Mouse (Mus musculus): ENCODE results near the gene Gp5.
"Not testable (repeated sequence)": the region's sequence is repeated elsewhere in the genome, so short reads cannot be mapped to it uniquely, and the experiment has no call there.

The Gp5 gene

DNA sequence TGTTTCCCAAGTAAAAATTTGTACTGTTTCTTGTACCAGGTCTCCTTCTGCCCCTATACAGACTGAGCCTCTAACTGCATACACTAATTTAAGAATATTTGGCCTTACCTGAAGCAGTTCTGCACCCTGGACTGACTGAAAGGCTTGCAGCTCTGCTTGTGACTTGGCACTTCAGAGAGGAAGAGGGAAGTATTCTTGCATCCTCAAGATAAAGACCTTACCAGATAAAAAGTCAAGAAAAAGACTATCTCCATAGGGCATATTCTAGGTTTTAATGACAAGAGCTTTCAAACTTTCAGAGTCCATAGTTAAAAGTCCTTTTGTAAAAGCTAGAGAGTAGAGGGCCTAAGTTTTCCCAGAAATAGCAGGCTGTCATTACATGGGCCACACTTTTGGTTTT, at the start of gene Gp5:
TSS of gene Gp5 (minus strand) at position 133 of the 400 bp plus-strand sequence.
- DNase-seq (ENCODE audit: low spot score) = no peak

DNA sequence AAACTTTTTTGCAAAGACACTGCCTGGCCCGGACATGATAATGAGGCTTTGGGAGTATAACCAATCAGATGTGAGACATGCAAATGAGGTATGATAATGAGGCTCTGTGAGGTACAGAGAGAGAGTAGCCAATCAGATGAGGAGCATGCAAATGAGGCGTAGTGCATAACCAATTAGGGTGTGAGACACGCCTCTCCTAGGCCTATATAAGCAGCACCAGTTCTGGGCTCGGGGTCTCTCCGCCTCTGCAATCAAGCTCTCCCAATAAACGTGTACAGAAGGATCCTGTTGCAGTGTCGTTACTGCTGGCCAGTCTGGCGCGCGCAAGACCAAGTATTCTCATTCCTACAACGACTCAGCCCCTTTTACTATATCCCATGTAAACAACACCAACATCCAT, 42.9 kb upstream of the Gp5 start:
- DNase-seq (ENCODE audit: low spot score) = not testable (repeated sequence)

DNA sequence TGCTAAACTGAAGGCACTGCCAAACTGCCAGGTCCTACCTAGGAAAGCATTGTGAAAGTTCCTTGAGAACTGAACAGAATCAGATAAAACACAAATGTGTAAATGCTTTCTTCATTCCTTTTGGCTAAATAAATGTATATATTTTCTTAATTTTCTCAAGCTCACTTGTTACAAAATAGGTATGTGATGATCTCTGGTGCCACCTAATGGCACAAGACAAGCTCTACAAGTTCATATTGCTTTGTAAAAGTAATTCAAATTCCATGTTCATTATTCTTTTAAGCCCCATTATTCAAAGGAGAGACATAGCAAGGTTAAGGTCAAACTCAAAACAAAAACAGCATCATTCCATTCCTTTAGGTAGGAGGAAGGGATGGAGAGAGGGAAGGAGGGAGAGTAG, 3.7 kb upstream of the Gp5 start:
- DNase-seq (ENCODE audit: low spot score) = no peak

DNA sequence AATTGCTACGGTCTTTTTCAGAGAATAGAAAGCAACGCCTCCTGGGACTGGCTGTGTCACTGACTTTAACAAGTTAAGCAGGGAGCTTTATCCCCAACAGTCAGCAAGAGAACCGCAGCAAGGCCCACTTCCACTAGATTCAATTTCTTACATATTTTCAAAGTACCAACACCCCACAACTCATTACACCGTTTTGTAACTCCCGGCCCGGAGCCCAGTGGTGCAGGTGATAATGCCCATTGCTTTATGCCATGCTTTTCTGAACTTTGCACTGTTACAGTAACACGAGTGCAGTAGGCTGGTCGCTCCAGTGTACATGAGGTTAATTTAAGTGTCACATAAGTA, 436 bp downstream of the Gp5 start:
- DNase-seq (ENCODE audit: low spot score) = no peak

DNA sequence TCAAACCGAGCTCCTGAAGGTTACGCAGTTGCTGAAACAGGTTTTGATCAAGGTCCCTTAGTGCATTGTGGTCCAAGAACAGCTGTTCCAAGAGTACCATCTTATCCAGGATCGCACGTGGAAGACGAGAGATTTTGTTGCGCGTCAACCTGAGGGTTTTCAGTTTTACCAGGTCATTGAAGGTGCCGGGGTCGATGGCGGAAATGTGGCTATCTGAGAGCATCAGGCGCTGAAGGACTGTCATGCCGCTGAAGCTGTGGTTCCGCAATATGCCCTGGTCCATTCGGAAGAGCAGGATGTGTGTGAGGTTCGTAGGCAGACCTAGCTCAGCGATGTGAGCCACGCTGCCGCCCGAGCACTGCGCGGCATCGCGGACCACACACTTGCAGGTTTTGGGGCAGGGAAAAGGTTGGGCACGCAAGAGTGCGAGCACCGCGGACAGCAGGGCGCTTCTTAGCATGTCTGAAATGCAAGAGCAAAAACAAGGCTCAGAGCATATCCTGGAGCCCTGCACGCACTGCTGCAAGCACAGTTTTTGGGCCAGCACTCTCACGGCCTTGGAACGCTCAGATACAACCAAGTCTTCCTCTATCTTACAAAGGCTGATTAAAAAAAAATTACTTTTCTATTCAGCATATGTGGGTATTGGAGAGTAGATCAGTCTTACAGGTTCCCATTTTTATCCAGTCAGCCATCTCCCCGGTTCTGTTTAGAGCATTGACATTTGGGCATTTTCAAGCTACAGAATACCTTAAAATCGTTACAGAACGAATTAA, 996 bp downstream of the Gp5 start:
- no peak for DNase-seq (ENCODE audit: low spot score)

DNA sequence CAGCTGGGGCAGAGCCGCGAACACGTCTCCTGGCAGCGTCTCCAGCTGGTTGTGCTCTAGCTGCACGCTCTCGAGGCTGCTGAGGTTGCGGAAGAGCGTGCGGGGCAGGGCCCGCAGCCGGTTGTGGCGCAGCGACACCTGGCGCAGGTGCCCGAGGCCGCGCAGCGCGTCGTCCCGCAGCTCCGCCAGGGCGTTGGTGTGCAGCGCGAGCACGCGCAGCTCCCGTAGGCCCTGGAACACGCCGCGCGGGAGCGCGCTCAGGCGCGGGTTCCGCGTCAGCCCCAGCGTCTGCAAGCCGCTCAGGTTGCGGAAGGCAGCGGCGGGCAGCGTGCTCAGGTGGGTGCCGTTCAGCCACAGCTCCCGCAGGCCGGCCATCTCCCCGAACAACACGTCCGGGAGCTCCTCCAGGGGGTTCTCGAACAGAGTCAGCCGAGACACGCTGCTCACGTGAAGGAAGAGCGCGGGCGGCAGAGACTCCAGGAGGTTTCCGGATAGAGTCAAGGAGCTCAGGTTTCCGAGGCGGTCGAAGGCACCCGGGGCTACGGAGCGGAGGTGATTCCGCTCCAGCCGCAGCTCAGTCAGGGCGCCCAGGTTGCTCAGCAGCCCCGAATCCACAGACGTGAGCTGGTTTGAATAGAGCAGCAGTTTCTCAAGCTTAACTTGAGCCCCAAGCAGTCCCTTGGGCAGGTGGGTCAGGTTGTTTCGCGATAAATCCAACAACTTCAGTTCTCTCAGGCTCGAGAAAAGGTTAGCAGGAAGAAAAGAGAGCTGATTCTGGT, 1.8 kb downstream of the Gp5 start:
- DNase-seq (ENCODE audit: low spot score) = peak; percentile 26

DNA sequence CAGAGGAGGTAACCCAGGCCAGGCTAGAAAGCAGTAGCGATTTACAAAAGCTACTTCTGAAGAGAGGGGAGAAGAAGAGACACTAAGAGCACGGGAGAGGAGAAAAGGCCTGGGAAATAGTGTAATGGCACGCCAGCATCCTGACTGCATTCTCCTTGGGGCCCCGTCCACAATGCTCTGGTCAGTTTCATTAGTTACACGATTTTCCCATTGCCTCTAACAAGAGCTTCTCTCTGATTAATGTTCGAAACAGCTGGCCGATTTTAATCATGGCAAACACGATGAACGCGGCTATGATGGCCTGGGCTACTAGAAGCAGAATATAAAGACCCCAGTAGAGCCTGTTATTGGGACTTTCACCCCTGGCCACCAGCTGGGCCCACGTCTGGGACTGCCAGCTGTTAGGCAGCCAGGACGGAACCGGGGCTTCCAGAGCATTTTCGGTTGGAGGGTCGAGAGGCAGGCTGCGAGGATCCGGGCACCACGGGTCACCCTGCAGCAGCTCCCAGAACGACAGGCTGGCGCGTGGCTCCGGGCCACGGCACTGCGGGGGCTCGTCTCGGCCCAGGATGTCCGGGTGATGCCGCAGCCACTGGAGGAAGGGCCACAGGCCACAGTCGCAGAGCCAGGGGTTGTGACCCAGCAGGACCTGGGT, 2.5 kb downstream of the Gp5 start:
- no peak for DNase-seq (ENCODE audit: low spot score)

DNA sequence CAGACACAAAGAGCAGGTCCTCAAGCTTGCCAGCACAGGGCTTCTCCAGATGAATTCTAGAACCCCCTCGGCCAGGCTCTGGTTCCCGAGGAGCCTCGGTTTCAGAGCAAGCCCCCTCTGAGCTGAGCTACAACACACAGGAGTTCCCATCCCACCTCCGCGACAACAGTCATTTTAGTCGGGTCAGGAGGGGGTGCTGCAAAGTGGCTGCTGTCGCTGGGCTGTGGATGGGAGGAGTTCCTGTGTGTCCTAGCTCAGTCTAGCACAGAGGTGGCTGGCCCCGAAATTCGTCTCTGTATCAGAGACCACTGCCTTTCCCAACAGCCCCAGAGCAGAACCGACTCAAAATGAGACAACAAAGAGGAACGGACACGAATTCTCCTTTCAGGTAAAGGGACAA, 3.3 kb downstream of the Gp5 start:
- DNase-seq (ENCODE audit: low spot score) = no peak

DNA sequence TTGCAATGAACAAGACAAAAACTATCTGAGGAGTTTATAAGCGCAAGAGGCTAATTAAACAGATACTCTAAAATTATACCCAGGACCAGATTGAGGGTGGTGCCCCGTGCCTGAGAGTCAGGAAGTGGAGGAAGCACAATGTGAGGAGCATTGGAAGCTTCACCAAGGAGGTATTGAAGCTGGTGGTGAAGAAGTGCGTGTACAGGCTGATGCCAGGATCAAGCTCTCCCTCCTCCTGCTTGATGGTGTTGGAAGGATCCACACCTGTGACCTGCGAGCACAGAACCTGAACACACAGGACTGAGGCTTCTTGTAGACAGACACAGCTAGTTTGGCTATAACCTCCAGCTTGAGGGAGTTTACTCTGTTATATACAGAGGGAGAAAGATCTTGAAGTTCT, 4.5 kb downstream of the Gp5 start:
- DNase-seq (ENCODE audit: low spot score) = no peak

DNA sequence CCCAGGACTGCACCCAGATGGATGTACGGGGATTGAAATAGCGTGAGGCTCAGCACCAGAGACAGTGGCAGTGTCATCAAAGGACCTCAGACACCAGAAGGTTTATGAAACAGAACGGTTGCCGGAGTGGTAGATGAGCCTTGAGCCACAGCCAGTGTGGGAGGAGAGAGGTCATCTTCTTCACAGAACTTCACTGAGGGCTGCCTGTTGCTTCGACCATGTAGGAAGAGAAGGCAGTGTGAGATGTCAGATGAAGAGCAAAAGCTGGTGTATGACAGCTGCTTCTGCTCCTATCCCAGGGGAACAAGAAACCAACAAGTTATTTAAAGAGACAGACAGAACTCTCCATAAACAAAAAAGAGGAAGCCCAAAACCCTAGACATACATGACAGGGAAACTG, 6.3 kb downstream of the Gp5 start:
- no peak for DNase-seq (ENCODE audit: low spot score)

DNA sequence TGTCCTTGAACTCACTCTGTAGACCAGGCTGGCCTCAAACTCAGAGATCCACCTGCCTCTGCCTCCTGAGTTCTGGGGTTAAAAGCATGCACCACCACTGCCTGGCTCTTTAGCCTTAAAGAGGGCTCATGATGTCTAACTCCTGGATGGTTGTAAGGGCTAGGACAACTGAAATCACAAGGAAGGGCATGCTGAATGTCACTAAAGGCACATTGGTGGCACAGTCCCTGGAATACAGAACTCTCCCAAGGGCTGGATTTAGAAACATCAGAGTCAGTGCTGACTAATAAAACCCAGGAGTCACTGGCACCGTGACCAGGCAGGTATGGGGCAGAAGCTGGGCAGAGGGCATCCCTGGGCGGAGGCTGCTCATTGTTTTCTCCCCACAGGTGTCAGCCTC, 7.2 kb downstream of the Gp5 start:
- DNase-seq (ENCODE audit: low spot score) = no peak

DNA sequence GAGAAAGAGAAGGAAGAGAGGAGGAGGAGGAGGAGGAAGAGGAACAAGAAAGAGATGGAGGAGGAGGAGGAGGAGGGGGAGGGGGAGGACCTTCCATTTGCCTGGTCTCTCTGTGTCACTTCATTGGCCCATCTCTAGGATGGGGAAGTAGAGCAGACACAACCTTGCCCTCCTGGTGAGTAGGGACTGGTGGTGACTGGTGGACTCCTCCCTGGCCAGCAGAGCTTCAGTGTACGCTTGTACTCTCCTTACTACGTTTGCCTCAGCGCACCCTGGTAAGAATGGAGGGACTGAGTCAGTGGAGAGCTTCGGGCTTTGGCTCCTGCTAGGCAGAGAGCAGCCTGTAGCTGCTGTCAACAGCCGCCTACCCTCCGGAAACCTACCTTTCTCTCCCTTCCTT, 7.9 kb downstream of the Gp5 start:
- no peak for DNase-seq (ENCODE audit: low spot score)

DNA sequence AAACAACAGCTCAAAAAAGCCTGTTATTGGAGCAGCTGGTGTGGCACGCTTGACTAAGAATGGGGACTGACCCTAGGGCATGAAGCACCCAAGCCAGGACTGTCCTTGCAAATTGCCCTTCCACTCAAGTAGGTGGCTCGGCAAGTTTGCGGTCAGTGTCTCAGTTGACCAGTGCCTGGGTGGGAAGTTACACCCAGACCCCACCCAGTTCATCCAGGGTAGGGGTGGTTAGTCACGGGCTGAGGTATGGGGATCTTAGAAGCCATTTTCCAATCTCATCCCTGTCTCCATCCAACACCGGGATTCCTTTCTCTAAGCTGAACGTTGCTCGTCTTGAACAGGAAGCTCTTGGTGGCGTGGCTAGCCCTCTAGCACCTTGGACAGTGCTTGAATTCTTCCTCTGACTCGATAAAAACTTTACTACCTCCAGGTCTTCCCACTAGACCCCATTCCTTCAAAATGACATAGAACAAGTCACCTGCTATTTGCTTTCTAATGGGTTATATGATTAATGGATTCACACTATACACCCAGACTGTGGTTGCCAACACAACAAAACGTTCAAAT, 10.8 kb downstream of the Gp5 start:
- no peak for DNase-seq (ENCODE audit: low spot score)

DNA sequence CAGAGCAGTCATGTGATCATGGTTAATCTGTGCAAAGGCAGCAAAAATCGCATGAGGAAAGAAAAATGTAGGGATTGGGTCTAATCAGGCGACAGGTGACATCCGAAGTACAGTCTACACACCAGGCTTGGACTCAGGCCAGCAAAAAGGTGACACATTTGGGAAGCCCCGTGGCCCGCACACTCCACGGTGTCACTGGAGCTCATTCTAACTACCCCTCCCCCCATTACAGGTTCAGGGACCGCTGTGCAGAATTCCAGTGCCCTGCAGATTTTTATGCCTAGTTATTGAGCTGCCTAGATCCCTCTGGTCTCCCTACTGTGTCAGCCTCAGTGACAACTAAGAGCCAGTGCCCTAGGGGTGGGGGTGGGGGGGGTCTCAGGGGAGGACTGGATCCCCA, 13.1 kb downstream of the Gp5 start:
- DNase-seq (ENCODE audit: low spot score) = no peak

DNA sequence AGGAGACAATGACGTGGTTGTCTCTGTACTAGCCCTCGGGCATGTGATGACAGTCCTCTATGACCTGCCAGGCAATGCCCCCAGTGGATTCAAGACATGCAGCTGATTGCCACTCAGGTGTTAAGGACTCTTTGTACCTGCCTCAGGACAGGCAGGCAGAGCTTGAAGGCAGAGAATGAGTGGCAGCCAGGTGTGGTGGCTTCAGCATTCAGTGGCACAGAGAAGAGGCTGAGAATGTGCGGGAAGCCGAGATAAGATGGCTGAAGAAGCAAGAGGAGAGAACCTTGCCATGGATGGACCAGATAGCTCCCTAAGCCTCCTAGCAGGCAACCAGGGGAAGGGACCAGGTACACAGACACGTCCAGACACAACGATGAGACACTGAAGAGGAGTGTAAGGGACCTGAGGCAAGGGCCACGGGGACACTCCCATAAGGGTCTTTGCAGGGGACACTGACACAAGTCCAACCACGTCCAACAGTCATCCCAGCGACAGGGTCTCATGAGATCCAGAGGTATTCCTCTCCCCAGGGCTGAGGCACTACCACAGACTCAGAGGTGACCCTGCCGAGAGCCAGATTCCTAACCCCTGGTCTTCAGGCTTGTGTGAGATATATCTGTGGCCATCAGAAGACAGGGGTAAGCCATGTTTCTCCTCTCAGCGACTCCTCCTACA, 13.8 kb downstream of the Gp5 start:
- DNase-seq (ENCODE audit: low spot score) = no peak

DNA sequence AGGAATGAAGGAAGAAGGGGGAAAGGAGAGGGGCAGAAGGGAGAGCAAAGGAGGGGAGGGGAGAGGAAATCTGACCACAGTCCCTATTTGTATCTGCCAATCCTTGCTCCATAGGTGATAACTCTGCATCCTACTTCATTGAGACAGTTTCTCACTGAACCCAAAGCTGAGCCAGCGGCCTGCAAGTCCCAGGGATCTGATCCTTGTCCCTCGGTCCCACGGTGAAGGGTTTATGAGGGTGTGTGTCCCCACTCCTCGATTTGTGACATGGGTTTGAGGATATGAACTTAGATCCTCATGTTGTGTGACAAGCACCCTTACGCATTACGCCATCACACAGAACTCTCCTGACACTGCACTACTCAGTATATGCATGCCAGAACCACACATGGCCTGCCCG, 15.5 kb downstream of the Gp5 start:
- DNase-seq (ENCODE audit: low spot score) = no peak

DNA sequence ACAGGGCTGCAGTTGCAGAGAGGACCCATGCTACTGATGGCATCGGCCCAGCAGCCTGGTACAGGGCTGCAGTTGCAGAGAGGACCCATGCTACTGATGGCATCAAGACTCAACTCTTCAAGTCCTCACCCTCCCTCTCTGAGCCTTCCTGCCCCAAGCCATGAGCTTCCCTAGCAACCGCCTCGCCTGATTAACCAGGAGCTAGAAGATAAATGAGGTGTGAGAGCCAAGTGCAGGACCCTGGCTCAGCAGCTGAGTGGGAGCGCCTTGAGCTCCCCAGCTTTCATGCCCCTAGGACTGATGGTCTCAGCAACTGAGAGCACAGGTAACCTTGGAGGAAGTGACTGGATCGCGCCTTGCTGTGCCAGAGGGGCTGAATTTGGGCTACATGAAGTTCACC, 20.1 kb downstream of the Gp5 start:
- no peak for DNase-seq (ENCODE audit: low spot score)

DNA sequence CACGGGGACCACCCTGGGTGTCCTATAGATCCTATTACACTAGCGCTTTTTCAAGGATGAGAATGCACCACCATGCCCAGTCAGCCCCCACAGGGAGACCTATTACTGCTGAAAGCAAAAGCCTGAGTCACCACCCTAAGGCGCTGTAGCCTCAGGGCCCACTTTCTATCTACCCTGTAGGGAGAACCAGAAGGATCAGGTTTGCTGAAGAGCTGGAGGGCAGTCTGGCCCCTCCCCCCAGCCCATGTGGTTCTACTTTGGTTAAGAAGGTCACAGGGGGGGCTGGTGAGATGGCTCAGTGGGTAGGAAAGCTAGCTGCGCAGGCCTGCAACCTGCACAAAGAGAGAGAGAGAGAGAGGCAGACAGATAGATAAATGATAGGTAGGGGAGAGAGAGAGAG, 24.9 kb downstream of the Gp5 start:
- DNase-seq (ENCODE audit: low spot score) = no peak

DNA sequence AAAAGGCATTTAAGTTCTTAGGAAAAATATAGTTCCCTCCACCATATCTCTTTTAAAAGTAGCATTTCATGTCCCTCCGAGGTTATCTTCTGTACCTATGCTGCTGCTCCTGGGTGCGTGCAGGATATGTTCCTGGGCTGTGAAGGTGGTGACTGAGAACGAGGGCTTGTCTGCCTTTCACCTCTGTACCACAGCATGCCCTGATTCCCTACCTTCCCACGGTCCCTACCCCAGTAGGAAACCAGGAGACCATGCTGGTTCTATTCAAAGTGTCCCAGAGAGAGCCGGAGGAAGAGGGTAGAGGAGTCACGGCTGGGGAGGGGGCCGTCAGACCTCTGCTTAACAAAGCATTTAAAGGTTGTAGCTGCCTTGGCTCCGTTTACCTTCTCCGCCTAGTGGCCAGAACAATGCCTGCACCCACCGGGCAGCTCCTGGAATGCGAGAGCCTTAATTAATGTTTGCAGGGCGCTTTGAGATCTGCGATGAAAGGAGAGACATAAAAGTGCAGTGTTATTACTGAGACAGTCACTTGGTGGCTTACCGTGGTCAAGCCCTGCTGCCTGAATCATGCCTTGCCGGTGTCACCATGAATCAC, 26.7 kb downstream of the Gp5 start:
- DNase-seq (ENCODE audit: low spot score) = no peak

DNA sequence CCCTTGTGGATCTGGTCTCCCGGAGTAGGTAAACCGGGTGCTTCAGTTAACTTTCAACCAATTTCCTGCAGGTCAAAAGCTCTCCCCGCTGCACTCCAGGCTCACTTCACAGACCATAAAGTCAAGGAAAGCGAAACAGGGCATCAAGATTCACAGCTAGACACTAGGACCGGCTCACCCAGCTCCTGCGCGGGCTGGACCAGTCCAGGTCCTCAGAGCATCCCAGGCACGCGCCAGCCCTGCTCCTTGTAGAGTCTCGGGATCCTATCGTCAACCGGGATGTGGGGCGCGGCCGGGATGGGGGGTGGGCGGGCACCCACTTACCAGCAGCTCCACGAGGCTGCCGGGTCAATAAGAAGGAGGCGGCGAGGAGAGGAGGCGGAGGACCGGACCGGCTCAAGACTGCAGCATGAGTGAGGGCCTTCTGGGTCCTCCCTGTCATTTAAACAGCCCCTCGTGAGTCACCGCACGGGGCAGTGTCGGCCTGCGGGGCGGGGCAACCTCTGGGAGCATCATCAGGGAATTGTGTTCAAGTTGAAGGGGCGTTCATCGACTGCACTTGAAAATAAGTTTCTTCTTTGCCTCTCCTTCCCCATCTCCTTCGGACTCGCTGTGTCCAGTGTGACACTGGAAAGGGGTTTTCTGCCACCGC, 27.6 kb downstream of the Gp5 start, which contains the start of gene Lrrc15:
TSS of gene Lrrc15 (minus strand) at position 413 of the 652 bp plus-strand sequence.
- no peak for DNase-seq (ENCODE audit: low spot score)

DNA sequence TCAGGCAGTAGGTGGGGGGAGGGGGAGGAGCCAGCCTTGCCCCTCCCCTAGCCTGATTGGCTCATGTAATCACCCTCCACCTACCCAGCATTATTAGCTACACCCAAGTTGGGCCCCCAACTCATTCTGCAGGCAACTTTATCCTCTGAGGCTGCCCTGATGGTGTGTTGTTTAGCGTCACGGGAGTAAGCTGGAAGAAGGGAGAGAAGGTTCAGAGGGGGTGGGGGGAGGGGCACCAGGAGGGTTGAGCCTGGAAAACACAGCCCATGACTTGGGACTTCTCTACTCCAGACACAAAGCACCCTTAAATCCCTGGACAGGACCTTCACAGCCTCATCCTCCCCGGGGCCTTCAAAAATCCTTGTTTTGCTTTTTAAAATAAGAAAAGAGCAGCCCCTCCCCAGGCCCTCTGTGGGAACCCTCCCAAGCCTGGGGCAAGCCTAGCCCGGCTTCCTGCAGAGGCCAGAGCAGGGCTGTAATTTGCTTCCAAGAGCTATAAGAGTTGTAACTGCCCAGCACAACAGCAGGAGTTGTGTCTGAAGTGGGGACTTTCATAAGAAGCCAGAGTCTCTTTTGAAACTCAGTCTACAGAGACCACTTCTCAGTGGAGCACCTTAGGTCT, 29.8 kb downstream of the Gp5 start:
- DNase-seq (ENCODE audit: low spot score) = no peak
